Mouse (Mus musculus): Measurements from ENCODE around the gene Rundc3a. TPM values are rescaled to one million over a fixed set of nuclear protein-coding genes. Genes with fewer than 3 reads are reported as not detected.

Gene Rundc3a
- 1.9 and 2.1 TPM in 2 replicates for polyA plus RNA-seq (2016; fragmentation: Nextera tagmentation; extraction: Ambion mirVana)

DNA sequence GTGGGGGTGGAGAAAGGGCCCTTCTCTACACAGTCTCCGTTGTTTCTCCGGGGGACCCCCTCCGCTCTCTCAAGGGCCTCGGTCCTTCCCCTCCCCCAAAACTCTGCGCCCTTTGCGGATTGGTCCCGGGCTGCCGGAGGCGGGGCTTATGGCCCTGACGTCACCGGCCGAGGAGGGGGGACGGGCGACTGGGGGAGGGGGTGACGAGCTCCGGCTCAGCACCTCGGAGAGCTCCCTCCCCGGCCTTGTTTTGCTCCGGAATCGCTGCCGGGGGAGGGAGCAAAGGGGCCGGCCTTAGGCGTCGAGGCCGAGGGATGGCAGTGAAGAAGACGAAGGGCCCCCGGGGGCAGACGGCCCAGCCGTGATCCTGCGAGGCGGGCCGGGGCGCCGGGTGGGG, at the start of gene Rundc3a:
Rundc3a (plus strand) TSS at position 166 of the 397 bp plus-strand sequence.
- Histone ChIP-seq H3K36me3 (no peaks in the 10 kb centered on the region), H3K9me3 (replicated peaks) (no peaks in the 10 kb centered on the region), H3K9ac (peak within 1 kb of the TSS; percentile 24), H3K4me2 (peak within 1 kb of the TSS; percentile 78), H3K27ac (no peak within 1 kb of the TSS), H3K27me3 (replicated peaks) (peaks cover 86% of the 10 kb centered on the region), H3K4me1 (peaks cover 28% of the 10 kb centered on the region), H3K4me3 (peak within 1 kb of the TSS; percentile 48)
- WGBS (ENCODE audit: insufficient replicate concordance) = under 1% methylated on average over 32 of the region's 34 CpGs
- ATAC-seq = peak; percentile 56

DNA sequence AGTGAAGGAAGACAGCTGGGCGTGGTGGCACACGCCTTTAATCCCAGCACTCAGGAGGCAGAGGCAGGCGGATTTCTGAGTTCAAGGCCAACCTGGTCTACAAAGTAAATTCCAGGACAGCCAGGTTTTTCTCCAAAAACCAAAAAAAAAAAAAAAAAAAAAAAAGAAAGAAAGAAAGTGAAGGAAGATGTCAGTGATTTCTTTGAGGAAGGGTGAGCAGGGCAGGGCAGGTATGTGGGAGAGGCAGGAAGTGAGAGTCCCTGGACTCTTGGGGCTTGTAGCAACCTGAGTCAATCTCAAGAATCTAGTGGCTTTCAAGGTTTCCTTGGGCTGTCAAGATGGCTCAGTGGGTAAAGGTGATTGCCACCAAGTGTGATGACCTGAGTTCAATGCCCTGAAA, 48.7 kb upstream of the Rundc3a start:
- Histone ChIP-seq H3K4me1 (no peaks in the 10 kb centered on the region), H3K4me3 (no peak overlapping the region), H3K9ac (no peak overlapping the region), H3K27me3 (replicated peaks) (peaks cover 4% of the 10 kb centered on the region; the same call in 1 of the 2 replicates), H3K27ac (no peak overlapping the region), H3K9me3 (replicated peaks) (peaks cover 3% of the 10 kb centered on the region; the same call in 1 of the 2 replicates), H3K36me3 (peaks cover 9% of the 10 kb centered on the region), H3K4me2 (no peak overlapping the region)
- no peak for ATAC-seq
- 59% methylated on average over 3 of the region's 3 CpGs for WGBS (ENCODE audit: insufficient replicate concordance)

DNA sequence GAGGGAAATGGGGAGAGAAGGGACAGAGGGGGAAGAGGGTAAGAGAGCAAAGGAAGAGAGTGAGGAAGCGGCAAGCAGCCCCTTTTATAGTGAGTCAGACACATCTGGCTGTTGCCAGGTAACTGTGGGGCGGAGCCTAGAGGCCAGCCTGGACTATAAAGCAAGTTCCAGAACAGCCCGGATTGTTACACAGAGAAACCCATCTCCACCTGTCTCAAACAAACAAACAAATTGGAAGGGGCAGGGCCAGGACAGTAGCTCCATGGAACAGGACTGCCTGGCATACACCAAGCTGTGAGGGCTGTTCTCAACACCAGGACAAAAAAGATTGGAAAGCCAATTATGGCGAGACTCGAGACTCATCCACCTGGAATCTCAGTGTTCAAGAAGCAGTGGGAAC, 46.3 kb upstream of the Rundc3a start:
- no peak for ATAC-seq
- H3K9ac ChIP-seq = no peak overlapping the region
- peaks cover 33% of the 10 kb centered on the region for H3K36me3 ChIP-seq
- H3K4me3 ChIP-seq = no peak overlapping the region
- peaks cover 16% of the 10 kb centered on the region; the same call in 1 of the 2 replicates for H3K27me3 ChIP-seq (replicated peaks)
- no peaks in the 10 kb centered on the region for H3K9me3 ChIP-seq (replicated peaks)
- H3K27ac ChIP-seq = peak overlapping the region; percentile 5; the same call in 1 of the 2 replicates
- WGBS (ENCODE audit: insufficient replicate concordance) = 65% methylated on average over 5 of the region's 5 CpGs
- H3K4me2 ChIP-seq = no peak overlapping the region
- peaks cover 17% of the 10 kb centered on the region; the same call in 1 of the 2 replicates for H3K4me1 ChIP-seq

DNA sequence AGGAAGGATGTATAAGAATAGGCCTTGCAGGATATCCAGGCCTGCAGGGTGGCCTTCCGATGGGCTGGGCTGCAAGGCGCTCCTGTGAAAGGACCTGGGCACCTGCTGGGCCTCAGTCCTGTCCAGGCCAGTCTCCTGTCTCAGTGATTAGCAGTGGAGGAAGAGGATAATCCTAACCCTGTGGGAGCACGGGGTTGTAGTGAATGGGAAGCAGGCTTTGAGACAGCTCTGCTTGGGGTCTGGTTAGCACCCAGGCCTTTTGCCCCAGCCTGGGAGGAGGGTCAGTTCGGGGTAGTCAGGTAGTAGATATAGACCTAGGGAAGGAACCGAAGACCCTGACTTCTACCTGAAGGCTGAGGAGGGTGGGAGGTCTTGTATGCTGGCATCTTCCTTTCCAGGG, 45.5 kb upstream of the Rundc3a start:
- Histone ChIP-seq H3K4me3 (no peak overlapping the region), H3K4me1 (peaks cover 25% of the 10 kb centered on the region; the same call in 1 of the 2 replicates), H3K27me3 (replicated peaks) (peaks cover 24% of the 10 kb centered on the region; the same call in 1 of the 2 replicates), H3K4me2 (no peak overlapping the region), H3K9ac (no peak overlapping the region), H3K9me3 (replicated peaks) (no peaks in the 10 kb centered on the region), H3K36me3 (peaks cover 41% of the 10 kb centered on the region), H3K27ac (peak overlapping the region; percentile 45)
- peak; percentile 48 for ATAC-seq
- 65% methylated on average over 5 of the region's 5 CpGs for WGBS (ENCODE audit: insufficient replicate concordance)

DNA sequence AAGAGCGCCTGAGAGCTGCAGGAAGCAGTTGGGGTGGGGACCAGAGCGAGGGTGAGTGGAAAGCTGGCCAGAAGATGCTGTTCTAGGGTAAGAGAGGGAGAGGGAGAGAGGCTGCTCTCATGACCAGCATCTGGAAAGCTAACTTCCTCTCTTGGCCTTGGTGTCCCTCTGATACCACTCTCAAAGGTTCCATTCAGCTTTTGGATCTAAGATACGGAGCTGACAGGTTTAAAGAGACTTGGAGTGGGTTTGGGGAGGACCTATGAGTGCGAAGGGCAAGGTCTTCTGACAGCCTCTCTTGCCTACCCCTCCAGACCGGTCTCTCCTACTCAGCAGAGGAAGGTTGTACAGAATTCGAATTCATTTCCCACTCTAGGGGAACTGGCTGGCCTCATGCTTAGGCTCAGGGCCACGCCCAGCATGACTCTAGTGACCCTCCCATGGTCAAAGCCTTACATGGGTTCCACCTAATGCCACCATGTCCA, 45.1 kb upstream of the Rundc3a start:
- H3K9ac ChIP-seq = no peak overlapping the region
- no peaks in the 10 kb centered on the region for H3K9me3 ChIP-seq (replicated peaks)
- peak; percentile 68 for ATAC-seq
- H3K27ac ChIP-seq = peak overlapping the region; percentile 45
- peaks cover 29% of the 10 kb centered on the region for H3K4me1 ChIP-seq
- no peak overlapping the region for H3K4me3 ChIP-seq
- H3K4me2 ChIP-seq = no peak overlapping the region
- H3K36me3 ChIP-seq = peaks cover 45% of the 10 kb centered on the region
- WGBS (ENCODE audit: insufficient replicate concordance) = 81% methylated on average over 7 of the region's 7 CpGs
- peaks cover 27% of the 10 kb centered on the region; the same call in 1 of the 2 replicates for H3K27me3 ChIP-seq (replicated peaks)

DNA sequence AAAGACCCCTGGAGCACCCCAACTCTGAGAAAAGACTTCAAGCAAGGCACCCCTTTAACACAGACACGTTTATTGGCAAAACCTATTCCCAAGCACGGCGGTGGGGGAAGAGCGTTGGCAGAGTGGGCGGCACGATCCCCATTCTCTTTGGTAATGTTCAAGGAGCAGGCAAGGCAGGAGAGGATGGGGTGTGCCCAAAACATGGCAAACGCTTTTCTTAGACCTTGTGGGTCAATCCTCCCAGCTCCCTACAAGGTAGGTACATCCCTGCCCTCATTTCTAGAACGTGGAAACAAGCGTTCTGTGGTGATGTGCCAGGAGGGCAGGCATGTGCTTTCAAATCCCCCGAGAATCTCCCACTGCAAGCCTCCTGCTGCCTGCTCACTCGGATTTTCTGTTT, 44.4 kb upstream of the Rundc3a start:
- no peak overlapping the region for H3K9ac ChIP-seq
- no peaks in the 10 kb centered on the region for H3K9me3 ChIP-seq (replicated peaks)
- no peak overlapping the region for H3K4me2 ChIP-seq
- H3K4me1 ChIP-seq = peaks cover 33% of the 10 kb centered on the region
- peak overlapping the region; percentile 45 for H3K27ac ChIP-seq
- peaks cover 52% of the 10 kb centered on the region for H3K36me3 ChIP-seq
- 78% methylated on average over 11 of the region's 11 CpGs for WGBS (ENCODE audit: insufficient replicate concordance)
- H3K27me3 ChIP-seq (replicated peaks) = peaks cover 30% of the 10 kb centered on the region
- ATAC-seq = peak; percentile 6; the same call in 1 of the 2 replicates
- no peak overlapping the region for H3K4me3 ChIP-seq

DNA sequence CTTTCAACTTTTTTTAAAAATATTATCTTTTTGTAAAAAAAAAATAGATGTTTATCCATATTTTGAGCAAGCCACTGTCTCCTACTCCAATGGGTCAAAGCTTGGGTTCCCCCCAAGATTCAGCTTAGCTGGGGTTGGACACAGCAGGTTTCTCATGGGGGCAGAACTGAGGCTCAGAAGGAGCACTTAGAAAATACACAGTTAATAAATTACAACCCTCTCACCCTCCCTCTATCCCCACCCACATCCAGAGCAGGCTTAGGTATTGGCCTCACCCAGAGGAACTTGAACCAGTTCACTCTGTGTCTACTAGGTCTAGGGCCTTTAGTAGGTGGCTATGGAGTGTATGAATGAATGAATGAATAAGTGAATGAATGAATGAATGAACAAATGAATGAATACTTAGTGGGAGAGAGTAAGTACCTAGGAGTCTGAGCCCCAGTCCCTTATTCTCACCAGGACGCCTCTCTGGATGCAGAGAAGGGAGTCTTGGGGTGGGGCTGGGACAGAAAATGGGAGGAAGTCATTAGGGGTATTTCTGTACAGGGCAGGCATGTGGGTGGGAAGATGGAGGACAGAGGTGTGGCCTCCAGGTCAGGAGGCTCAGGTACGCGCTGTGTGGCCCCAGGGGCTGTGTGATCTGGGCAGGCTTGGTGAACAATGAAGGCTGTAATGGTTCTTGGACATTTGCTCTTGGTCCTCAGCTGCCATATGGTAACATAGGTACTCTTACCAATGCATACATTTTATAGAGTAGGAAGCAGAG, 43.8 kb upstream of the Rundc3a start:
- no peak overlapping the region for H3K9ac ChIP-seq
- no peaks in the 10 kb centered on the region for H3K9me3 ChIP-seq (replicated peaks)
- H3K36me3 ChIP-seq = peaks cover 58% of the 10 kb centered on the region
- WGBS (ENCODE audit: insufficient replicate concordance) = 87% methylated on average over 3 of the region's 3 CpGs
- peak; percentile 14; the same call in 1 of the 2 replicates for ATAC-seq
- H3K27ac ChIP-seq = peak overlapping the region; percentile 45
- no peak overlapping the region for H3K4me2 ChIP-seq
- peaks cover 35% of the 10 kb centered on the region for H3K27me3 ChIP-seq (replicated peaks)
- H3K4me1 ChIP-seq = peaks cover 38% of the 10 kb centered on the region
- no peak overlapping the region for H3K4me3 ChIP-seq

DNA sequence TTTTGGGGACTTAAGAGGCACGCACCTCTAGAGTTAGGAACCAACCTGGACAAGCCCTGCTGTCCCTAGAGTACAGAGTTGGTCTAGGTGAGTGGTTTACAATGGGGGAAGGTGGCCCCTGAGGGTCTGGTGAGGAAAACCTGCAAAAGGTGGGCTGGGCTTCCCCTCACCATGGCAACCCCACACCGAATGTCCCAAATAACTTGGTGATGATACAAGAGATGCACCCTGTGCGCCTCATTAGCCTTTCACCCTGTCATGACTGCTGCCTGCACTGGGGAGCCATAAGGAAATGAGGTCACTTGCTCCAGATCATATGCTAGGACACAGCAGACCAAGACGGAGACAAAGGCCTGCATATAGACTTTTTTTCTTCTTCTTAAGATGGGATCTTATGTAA, 42.8 kb upstream of the Rundc3a start:
- Histone ChIP-seq H3K36me3 (peaks cover 68% of the 10 kb centered on the region), H3K27me3 (replicated peaks) (peaks cover 37% of the 10 kb centered on the region), H3K9me3 (replicated peaks) (no peaks in the 10 kb centered on the region), H3K4me3 (no peak overlapping the region), H3K4me2 (no peak overlapping the region), H3K9ac (no peak overlapping the region), H3K27ac (peak overlapping the region; percentile 45), H3K4me1 (peaks cover 43% of the 10 kb centered on the region)
- WGBS (ENCODE audit: insufficient replicate concordance) = 75% methylated on average over 4 of the region's 4 CpGs
- ATAC-seq = no peak

DNA sequence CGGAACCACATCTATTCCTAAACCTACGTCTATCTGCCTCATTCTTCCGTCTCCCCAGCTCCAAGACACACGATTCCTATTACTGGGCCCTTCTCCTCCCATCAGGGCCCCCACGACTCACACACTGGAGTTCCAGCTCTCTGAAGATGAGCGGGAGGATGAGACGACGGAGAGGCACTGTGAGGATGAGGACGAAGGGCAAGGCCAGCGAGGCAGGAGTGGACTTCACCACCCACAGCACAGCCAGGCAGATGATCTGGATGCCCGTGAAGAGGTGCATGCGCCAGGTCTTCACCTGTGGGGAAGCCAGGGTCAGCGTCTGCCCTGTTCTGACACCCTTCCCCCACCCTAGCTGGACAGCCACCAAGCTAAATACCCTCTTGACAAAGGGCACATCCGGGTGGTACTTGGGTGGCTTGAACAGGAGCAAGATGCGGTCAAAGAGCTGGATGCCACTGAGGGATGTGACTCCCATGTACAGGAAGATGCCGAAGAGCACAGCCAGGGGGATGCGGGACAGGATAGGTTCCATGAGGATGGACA, 42.2 kb upstream of the Rundc3a start:
- no peak for ATAC-seq
- peaks cover 44% of the 10 kb centered on the region for H3K27me3 ChIP-seq (replicated peaks)
- H3K36me3 ChIP-seq = peaks cover 74% of the 10 kb centered on the region
- H3K4me2 ChIP-seq = no peak overlapping the region
- H3K4me3 ChIP-seq = no peak overlapping the region
- 83% methylated on average over 17 of the region's 17 CpGs for WGBS (ENCODE audit: insufficient replicate concordance)
- H3K27ac ChIP-seq = peak overlapping the region; percentile 23; the same call in 1 of the 2 replicates
- 0 out of 2 replicates have a peak overlapping the region, but pooled peaks have one; percentile 1 for H3K9ac ChIP-seq
- peaks cover 50% of the 10 kb centered on the region for H3K4me1 ChIP-seq
- no peaks in the 10 kb centered on the region for H3K9me3 ChIP-seq (replicated peaks)

DNA sequence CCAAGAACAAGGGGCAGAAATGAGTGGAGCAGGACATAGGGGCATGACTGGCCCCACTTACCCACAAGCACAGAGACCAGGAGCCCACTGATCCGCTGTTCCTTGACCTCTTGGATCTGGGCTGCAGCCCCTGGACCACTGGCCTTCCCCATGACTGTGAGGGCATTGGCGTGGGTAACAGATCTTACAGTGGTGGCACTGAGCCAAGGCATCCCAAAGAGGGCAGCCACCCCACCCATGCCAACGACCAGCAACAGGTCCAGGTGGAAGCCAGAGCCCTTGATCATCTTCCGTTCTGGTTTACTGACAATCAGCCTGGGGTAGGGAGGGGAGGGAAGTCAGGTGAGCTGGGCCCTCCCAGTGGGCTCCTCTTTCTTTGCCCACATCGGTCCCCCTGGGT, 40.8 kb upstream of the Rundc3a start:
- H3K27ac ChIP-seq = peak overlapping the region; percentile 69
- H3K4me3 ChIP-seq = no peak overlapping the region
- H3K9me3 ChIP-seq (replicated peaks) = no peaks in the 10 kb centered on the region
- H3K36me3 ChIP-seq = peaks cover 88% of the 10 kb centered on the region
- H3K27me3 ChIP-seq (replicated peaks) = peaks cover 57% of the 10 kb centered on the region
- WGBS (ENCODE audit: insufficient replicate concordance) = 52% methylated on average over 5 of the region's 5 CpGs
- H3K9ac ChIP-seq = peak overlapping the region; percentile 28; the same call in 1 of the 2 replicates
- no peak for ATAC-seq
- H3K4me1 ChIP-seq = peaks cover 63% of the 10 kb centered on the region
- H3K4me2 ChIP-seq = peak overlapping the region; percentile 25; the same call in 1 of the 2 replicates

DNA sequence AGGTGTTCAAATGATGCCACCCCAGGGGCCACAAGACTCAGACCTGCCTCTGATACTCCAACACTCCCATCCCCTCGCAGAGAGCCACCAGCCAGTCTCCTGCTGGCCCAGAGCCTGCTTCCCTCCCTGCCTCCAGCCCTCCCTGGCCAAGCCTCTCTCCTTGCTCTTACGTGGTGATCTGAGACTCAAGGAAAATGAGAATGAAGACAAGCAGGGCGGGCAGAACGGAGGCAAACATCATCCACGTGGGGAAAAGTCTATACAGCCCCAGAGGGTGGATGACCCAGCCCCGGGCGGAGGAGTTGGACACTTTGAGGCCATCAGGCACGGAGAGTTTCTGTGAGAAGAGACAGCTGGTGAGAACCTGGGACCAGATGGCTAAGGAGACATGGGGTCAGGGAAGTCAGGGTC, 40.2 kb upstream of the Rundc3a start:
- peaks cover 69% of the 10 kb centered on the region for H3K4me1 ChIP-seq
- 47% methylated on average over 8 of the region's 8 CpGs for WGBS (ENCODE audit: insufficient replicate concordance)
- H3K4me3 ChIP-seq = peak overlapping the region; percentile 6; the same call in 1 of the 2 replicates
- peak overlapping the region; percentile 25 for H3K4me2 ChIP-seq
- peaks cover 63% of the 10 kb centered on the region for H3K27me3 ChIP-seq (replicated peaks)
- H3K27ac ChIP-seq = peak overlapping the region; percentile 69
- H3K36me3 ChIP-seq = peaks cover 94% of the 10 kb centered on the region
- no peaks in the 10 kb centered on the region for H3K9me3 ChIP-seq (replicated peaks)
- no peak for ATAC-seq
- peak overlapping the region; percentile 8; the same call in 1 of the 2 replicates for H3K9ac ChIP-seq

DNA sequence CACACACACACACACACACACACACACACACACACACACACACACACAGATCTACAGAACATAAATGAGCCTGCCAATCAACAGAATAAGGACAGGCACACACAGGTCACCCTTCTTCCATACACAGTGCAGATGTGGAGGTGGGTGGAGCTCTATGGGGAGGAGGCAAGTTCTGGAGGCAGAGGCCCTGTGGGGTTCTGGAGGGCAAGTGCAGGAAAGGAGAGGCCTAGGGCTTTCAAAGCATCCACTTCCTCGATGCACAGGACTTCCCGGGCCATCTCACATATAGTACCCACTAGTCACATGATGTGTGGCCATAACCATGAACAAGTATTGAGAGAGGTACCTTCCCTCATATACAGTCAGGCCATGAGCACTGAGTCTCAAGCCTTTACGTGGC, 37.7 kb upstream of the Rundc3a start:
- no peak overlapping the region for H3K4me3 ChIP-seq
- H3K36me3 ChIP-seq = peaks cover 100% of the 10 kb centered on the region
- H3K9ac ChIP-seq = 0 out of 2 replicates have a peak overlapping the region, but pooled peaks have one; percentile 24
- peak; percentile 43 for ATAC-seq
- H3K9me3 ChIP-seq (replicated peaks) = no peaks in the 10 kb centered on the region
- peak overlapping the region; percentile 75 for H3K4me2 ChIP-seq
- peaks cover 89% of the 10 kb centered on the region for H3K4me1 ChIP-seq
- WGBS (ENCODE audit: insufficient replicate concordance) = 65% methylated on average over 3 of the region's 3 CpGs
- H3K27ac ChIP-seq = peak overlapping the region; percentile 98
- peaks cover 83% of the 10 kb centered on the region for H3K27me3 ChIP-seq (replicated peaks)
